Mouse (Mus musculus): ENCODE measurements around the gene Extl1.

- TF ChIP-seq CTCF (IDR thresholded peaks at IDR 0.05; ENCODE audit: low read depth, low read length), result no peak
- TF ChIP-seq POLR2A (IDR thresholded peaks at IDR 0.05; ENCODE audit: borderline replicate concordance, low read depth, low read length), result no peak
Observed at GRCm38 (mm10) chr4:134378089-134378615, 5.5 kb downstream of the Extl1 start.
